Mouse (Mus musculus) spleen, adult 2 months (tissue): ENCODE measurements around the gene Gm28043.

Experiments
- CTCF ChIP-seq: fragments of 200-500 bp; IDR thresholded peaks from 2 replicates; pipeline ENCODE4 v1.5.1; 2011; ENCODE audit warnings: mild to moderate bottlenecking, inconsistent platforms; ENCODE audit not compliant: insufficient read depth, insufficient read length, insufficient replicate concordance; ENCODE audit errors: extremely low read depth
- POLR2A ChIP-seq: fragments of 200-500 bp; IDR thresholded peaks from 2 replicates; pipeline ENCODE4 v1.6.1; 2011; ENCODE audit warnings: low read depth, low read length, inconsistent platforms

- no peak for TF ChIP-seq POLR2A
- no peak for TF ChIP-seq CTCF
These were observed 65.5 kb downstream of the Gm28043 start for GRCm38 (mm10) chr17:29680174-29680573.
